In genomic region chr8:120867386-120867785, GRCm38 (mm10) we compare ENCODE assay signal across 14 mouse cellular contexts.
"Had no signal": no experiment of that assay in that cellular context is flagged by ENCODE, and none has a peak within 500 bp of the region (broad histone marks: within the 10 kb centered on the region; RNA-seq: fewer than 3 reads in every experiment).

No protein-coding gene starts in this region.

- H3K27ac ChIP-seq: limb, embryonic 10.5 days; liver, embryonic 15.5 days; midbrain, embryonic 10.5 days; neural tube, embryonic 15.5 days had no signal

- H3K4me3 ChIP-seq: limb, embryonic 10.5 days; liver, embryonic 15.5 days; midbrain, embryonic 10.5 days; myocyte; neural tube, embryonic 15.5 days had no signal

- H3K36me3 ChIP-seq: limb, embryonic 10.5 days; liver, embryonic 15.5 days; midbrain, embryonic 10.5 days; neural tube, embryonic 15.5 days had no signal

- H3K9ac ChIP-seq: liver, embryonic 15.5 days; neural tube, embryonic 15.5 days had no signal

- H3K9me3 ChIP-seq: limb, embryonic 10.5 days; liver, embryonic 15.5 days; midbrain, embryonic 10.5 days had no signal

- H3K4me1 ChIP-seq: liver, embryonic 15.5 days; midbrain, embryonic 10.5 days; neural tube, embryonic 15.5 days had no signal

- H3K4me2 ChIP-seq: liver, embryonic 11.5 days; liver, embryonic 15.5 days; neural tube, embryonic 15.5 days had no signal

- ATAC-seq: lung, postnatal 0 days had no signal

- DNase-seq: kidney, adult 8-10 months; kidney, postnatal 14 days; lung, adult 2 months; lung, postnatal 4 days; midbrain, embryonic 14.5 days; right cerebral cortex, adult 18-20 months; right cerebral cortex, postnatal 25 days had no signal

- H3K27me3 ChIP-seq: liver, embryonic 15.5 days; neural tube, embryonic 15.5 days had no signal
